Mouse (Mus musculus): ENCODE results near the gene Nell1. TPM values are rescaled to one million over a fixed set of nuclear protein-coding genes. Genes with fewer than 3 reads are reported as not detected.

The Nell1 gene
- polyA plus RNA-seq, 1 experiment from 2014 or later = 21.2 TPM

DNA sequence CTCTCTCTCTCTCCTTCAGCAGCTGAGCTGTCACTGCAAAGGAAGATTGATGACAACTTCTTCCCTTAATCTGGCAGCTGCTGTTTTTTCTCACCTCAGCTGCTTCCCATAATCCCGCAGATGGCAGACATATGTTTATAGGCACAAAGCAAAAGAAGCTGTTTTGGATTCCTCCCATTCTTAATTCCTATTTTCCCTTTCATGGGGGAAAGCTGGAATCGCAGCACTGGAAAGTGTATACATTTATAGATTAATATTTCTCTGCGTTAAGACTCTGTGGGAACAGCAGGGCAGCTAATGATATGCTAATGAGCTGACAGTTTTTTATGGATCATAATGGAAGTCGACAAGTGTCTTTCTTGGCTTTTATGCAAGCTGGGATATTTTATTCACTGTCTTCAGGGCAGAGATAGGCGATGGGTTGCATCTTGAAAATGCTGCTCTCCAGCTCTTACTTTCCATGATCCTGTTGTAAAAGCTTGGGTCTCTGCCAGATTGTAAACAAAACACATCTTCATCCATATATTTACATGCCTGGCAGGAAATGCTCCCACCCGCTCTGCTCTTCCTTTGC, 236.1 kb downstream of the Nell1 start:
- peak; percentile 50; the same call in 1 of the 2 replicates for ATAC-seq (ENCODE audit: low read depth)
- Histone ChIP-seq H3K4me1 (replicated peaks) (peaks cover 14% of the 10 kb centered on the region), H3K27ac (replicated peaks) (0 out of 2 replicates have a peak overlapping the region, but pooled peaks have one; percentile 38), H3K4me2 (no peak overlapping the region), H3K9ac (no peak overlapping the region), H3K27me3 (0 out of 2 replicates have a peak, but pooled peaks cover 5% of the 10 kb centered on the region), H3K36me3 (no peaks in the 10 kb centered on the region), H3K9me3 (peaks cover 7% of the 10 kb centered on the region; the same call in 1 of the 2 replicates), H3K4me3 (no peak overlapping the region)
- WGBS = 28% methylated on average over 6 of the region's 6 CpGs

DNA sequence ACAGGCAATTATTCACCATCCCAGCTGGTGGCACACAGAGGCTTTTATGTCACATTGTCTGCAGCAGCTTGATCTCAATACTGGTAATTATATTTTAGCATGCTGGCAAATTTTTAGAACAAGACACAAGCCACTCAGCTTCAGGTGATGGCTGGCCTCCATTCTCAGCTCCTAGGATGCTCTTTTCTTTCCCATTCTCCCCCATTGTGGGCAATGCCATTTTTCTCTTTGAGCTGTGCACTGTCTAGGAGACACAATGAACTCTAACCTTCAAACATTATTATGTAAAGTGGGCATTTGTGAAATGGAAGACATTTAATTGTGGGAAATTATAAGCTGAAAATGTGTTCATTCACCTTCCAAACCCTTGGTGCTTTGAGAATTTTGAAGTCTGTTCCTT, 247.2 kb downstream of the Nell1 start:
- Histone ChIP-seq H3K9ac (no peak overlapping the region), H3K27ac (replicated peaks) (no peak overlapping the region), H3K27me3 (no peaks in the 10 kb centered on the region), H3K4me2 (no peak overlapping the region), H3K36me3 (no peaks in the 10 kb centered on the region), H3K4me3 (no peak overlapping the region), H3K9me3 (no peaks in the 10 kb centered on the region), H3K4me1 (replicated peaks) (no peaks in the 10 kb centered on the region)
- no peak for ATAC-seq (ENCODE audit: low read depth)

DNA sequence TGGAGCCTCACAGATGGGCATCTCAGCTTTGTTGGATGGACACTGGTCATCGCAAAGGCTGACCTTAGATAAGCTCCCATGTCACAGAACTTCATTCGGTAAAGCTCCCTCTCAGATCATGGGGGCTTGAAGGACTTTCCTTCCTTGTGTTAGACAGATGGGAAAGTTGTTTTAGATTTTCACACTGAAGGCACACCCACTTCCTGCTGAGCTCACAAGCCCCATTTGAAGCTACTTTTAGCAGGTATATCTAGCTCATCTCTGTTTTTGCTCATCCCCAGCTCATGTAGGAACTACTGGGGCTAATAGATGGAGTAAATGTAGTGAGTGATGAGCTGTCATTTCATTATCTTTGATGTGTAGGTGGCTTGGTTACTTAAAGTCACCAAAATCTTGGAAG, 252.0 kb downstream of the Nell1 start:
- no peak overlapping the region for H3K9ac ChIP-seq
- WGBS = 90% methylated on average over 2 of the region's 2 CpGs
- H3K27ac ChIP-seq (replicated peaks) = no peak overlapping the region
- no peaks in the 10 kb centered on the region for H3K4me1 ChIP-seq (replicated peaks)
- H3K36me3 ChIP-seq = no peaks in the 10 kb centered on the region
- no peaks in the 10 kb centered on the region for H3K9me3 ChIP-seq
- H3K27me3 ChIP-seq = no peaks in the 10 kb centered on the region
- ATAC-seq (ENCODE audit: low read depth) = no peak
- no peak overlapping the region for H3K4me2 ChIP-seq
- no peak overlapping the region for H3K4me3 ChIP-seq

DNA sequence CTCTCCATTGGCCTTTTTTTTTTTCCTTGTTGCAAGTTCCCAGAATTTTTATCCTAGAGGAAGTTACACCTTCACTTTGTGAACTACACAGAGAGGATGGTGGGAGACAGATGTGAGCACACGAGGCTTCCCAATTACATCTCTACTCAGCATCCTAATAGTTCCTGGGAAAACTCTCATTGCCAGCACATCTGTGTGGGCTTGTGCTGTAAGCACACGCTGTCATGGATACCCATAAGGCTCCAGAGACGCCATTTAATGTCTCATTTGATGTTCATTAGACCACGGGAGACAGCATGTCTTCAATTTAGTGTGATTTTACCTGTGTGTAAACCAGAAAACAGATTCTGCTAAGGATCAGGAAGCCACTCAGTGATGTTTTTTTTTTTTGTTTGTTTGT, 253.6 kb downstream of the Nell1 start:
- ATAC-seq (ENCODE audit: low read depth) = 0 out of 2 replicates have a peak, but pooled peaks have one; percentile 53
- Histone ChIP-seq H3K4me2 (no peak overlapping the region), H3K9me3 (no peaks in the 10 kb centered on the region), H3K4me1 (replicated peaks) (no peaks in the 10 kb centered on the region), H3K36me3 (no peaks in the 10 kb centered on the region), H3K4me3 (no peak overlapping the region), H3K9ac (no peak overlapping the region), H3K27me3 (no peaks in the 10 kb centered on the region), H3K27ac (replicated peaks) (no peak overlapping the region)
- WGBS = 56% methylated on average over 4 of the region's 4 CpGs

DNA sequence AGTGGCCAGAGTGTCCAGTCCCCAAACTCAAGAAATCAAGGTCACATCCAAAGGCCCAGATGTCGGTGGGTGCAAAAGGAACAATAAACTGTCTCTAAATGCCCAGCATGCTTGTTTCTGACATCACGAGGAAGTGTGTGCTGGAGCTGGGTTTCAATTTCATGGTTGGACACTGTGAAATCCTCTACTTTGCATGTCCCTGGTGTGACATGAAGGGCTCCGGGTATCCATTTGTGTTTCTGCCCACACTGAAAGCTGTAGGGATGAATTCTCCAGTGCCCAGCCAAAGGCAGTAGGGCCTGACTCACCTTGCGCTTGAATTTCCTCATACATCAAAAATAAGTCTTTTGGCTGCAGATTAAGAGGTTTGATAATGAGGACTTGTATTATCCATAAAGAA, 266.5 kb downstream of the Nell1 start:
- Histone ChIP-seq H3K4me2 (no peak overlapping the region), H3K27me3 (no peaks in the 10 kb centered on the region), H3K36me3 (no peaks in the 10 kb centered on the region), H3K4me3 (no peak overlapping the region), H3K9me3 (no peaks in the 10 kb centered on the region), H3K27ac (replicated peaks) (no peak overlapping the region), H3K4me1 (replicated peaks) (no peaks in the 10 kb centered on the region), H3K9ac (no peak overlapping the region)
- WGBS = 73% methylated on average over 4 of the region's 4 CpGs
- ATAC-seq (ENCODE audit: low read depth) = no peak

DNA sequence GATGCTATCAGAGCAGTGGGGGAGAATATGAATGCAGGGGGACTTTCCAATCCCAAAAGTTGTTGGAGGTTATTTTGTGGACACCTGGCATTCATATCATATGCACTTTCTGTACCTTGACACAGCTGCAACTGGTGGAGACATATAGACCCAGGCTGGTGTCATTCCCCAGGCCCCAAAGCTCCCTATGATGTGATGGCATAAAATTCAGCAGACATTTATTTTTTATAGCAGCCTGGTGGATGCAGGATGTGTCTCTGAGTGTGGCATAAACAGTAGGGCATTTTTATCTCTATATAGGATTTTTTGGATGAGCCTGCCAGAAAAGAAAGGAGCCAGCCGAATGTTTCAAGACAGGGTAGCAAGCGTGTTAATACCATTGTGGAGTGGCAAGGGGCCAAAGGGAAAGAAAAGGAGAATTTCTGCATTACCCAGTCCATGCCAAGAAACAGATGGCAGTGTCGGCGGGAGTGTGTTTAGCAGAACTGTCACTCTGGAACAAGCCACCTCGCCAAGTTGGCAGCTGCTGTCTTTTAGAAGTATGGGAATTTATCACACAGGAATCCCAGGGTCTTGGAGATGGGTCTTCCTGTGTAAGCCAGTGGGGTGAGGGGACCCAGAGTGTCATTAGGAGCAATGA, 267.1 kb downstream of the Nell1 start:
- no peaks in the 10 kb centered on the region for H3K27me3 ChIP-seq

DNA sequence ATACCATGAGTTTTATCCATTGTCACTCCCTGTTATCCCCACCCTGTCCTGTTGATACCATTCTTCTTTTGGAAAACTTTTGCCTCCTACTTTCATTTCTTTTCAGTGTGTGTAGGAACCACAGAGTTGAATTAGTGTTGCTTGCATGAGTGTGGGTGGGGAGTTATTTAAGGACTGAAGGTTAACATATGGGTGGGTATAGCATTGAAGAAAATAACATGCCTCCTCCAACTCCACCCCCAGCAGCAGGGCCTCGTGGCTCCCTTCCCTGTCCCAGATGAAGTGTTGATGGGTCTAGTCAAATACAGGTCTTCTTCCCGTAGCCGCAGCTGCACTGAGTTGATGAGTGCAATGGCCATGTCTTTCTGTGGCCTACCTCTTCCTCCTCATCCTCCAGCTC, 278.5 kb downstream of the Nell1 start:
- Histone ChIP-seq H3K4me2 (no peak overlapping the region), H3K9me3 (no peaks in the 10 kb centered on the region), H3K27ac (replicated peaks) (no peak overlapping the region), H3K36me3 (no peaks in the 10 kb centered on the region), H3K9ac (no peak overlapping the region), H3K27me3 (no peaks in the 10 kb centered on the region), H3K4me1 (replicated peaks) (no peaks in the 10 kb centered on the region), H3K4me3 (no peak overlapping the region)
- no peak for ATAC-seq (ENCODE audit: low read depth)
- WGBS = 81% methylated on average over 3 of the region's 3 CpGs

More for the DNA sequence above, 267.1 kb downstream of the Nell1 start:
- no peaks in the 10 kb centered on the region for H3K4me1 ChIP-seq (replicated peaks)
- 58% methylated on average over 5 of the region's 5 CpGs for WGBS
- H3K9ac ChIP-seq = no peak overlapping the region
- no peaks in the 10 kb centered on the region for H3K36me3 ChIP-seq
- no peak for ATAC-seq (ENCODE audit: low read depth)
- no peak overlapping the region for H3K4me2 ChIP-seq
- no peak overlapping the region for H3K27ac ChIP-seq (replicated peaks)
- H3K4me3 ChIP-seq = no peak overlapping the region
- no peaks in the 10 kb centered on the region for H3K9me3 ChIP-seq

DNA sequence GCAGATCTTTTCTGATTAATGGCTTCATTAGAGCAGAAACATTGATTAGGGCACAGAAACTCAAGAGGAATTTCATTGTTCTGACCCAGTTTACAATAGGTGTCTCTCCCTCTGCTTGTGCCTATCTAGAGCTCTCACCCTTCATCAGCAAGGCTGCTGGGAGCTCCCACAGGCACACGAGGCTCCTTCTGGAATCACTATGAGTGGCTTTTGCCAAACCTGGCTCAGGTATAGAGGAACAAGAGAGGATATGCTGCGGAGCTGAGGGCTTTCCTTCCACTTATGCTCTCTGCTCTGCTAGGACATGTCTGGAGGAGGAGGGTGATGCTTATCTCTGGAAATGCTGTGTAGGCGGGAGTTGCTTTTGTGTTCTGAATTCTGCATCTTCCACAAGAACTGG, 285.4 kb downstream of the Nell1 start:
- H3K9ac ChIP-seq = no peak overlapping the region
- 74% methylated on average over 3 of the region's 3 CpGs for WGBS
- ATAC-seq (ENCODE audit: low read depth) = no peak
- no peak overlapping the region for H3K27ac ChIP-seq (replicated peaks)
- H3K27me3 ChIP-seq = no peaks in the 10 kb centered on the region
- no peak overlapping the region for H3K4me2 ChIP-seq
- H3K9me3 ChIP-seq = no peaks in the 10 kb centered on the region
- H3K4me3 ChIP-seq = no peak overlapping the region
- H3K36me3 ChIP-seq = no peaks in the 10 kb centered on the region
- no peaks in the 10 kb centered on the region for H3K4me1 ChIP-seq (replicated peaks)

DNA sequence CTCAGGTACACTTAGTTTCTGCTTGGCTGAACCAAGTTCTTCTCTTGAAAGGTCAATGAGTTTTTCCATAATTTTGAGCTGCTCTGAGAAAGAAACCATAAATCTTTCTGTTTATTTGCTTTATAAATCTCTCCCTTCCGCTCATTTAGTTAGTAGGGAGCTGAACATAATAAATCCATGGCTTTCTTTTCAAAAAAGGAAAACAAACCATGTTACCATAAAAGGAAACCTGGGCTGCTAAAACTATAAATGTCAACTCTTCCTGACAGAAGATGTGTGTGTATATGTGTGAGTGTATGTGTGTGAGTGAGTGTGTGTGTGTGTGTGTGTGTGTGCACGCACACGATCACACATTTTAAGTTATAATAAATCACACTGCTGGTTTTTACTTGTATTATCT, 320.8 kb downstream of the Nell1 start:
- H3K9me3 ChIP-seq = no peaks in the 10 kb centered on the region
- ATAC-seq (ENCODE audit: low read depth) = no peak
- H3K4me2 ChIP-seq = no peak overlapping the region
- H3K27ac ChIP-seq (replicated peaks) = no peak overlapping the region
- no peaks in the 10 kb centered on the region for H3K36me3 ChIP-seq
- H3K4me3 ChIP-seq = no peak overlapping the region
- no peak overlapping the region for H3K9ac ChIP-seq
- H3K4me1 ChIP-seq (replicated peaks) = no peaks in the 10 kb centered on the region
- H3K27me3 ChIP-seq = no peaks in the 10 kb centered on the region
- 67% methylated on average over 3 of the region's 3 CpGs for WGBS

DNA sequence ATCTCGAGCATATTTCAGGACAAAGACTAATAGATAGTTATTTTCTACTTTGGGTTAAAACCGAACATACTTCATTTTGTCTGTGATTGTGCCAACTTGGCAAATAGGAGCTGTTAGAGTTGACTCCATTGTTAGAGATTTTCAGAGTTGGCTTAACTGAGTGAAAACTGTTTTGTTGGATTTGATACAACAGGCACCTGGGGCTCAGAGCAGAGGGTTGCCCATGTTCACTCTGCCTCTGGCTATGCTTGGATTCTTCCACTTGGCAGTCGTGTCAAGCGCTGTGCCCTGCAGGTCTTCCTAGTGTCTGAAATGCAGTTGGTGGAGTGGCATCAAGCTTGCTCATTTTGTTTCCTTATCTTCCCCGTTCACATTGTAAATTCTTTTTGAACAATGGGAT, 363.6 kb downstream of the Nell1 start:
- H3K27me3 ChIP-seq = no peaks in the 10 kb centered on the region
- H3K9me3 ChIP-seq = no peaks in the 10 kb centered on the region
- no peaks in the 10 kb centered on the region for H3K36me3 ChIP-seq
- H3K4me2 ChIP-seq = no peak overlapping the region
- H3K4me3 ChIP-seq = no peak overlapping the region
- no peak for ATAC-seq (ENCODE audit: low read depth)
- WGBS = 83% methylated on average over 5 of the region's 5 CpGs
- H3K27ac ChIP-seq (replicated peaks) = no peak overlapping the region
- H3K4me1 ChIP-seq (replicated peaks) = no peaks in the 10 kb centered on the region
- H3K9ac ChIP-seq = no peak overlapping the region

DNA sequence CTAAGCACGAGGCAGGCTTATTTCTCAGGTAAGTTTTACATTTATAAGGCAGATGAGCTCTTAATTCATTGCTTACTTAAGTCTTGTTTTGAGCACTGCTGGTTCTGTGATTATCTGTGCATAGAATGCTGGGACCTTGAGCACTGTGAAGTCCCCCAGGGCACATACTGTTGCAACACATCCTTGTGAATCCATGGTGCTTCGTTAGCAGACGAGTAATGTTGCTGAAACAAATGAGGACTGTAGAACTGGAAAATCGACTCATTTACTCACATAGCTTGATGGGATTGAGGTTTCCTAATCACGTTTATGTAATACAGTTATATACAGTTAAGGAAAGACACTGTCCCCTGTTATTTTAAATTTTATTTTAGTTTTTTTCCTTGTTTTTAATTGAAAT, 364.1 kb downstream of the Nell1 start:
- H3K9ac ChIP-seq = no peak overlapping the region
- no peak for ATAC-seq (ENCODE audit: low read depth)
- 73% methylated on average over 5 of the region's 5 CpGs for WGBS
- no peaks in the 10 kb centered on the region for H3K9me3 ChIP-seq
- no peak overlapping the region for H3K4me3 ChIP-seq
- H3K4me2 ChIP-seq = no peak overlapping the region
- H3K4me1 ChIP-seq (replicated peaks) = no peaks in the 10 kb centered on the region
- no peak overlapping the region for H3K27ac ChIP-seq (replicated peaks)
- H3K27me3 ChIP-seq = no peaks in the 10 kb centered on the region
- no peaks in the 10 kb centered on the region for H3K36me3 ChIP-seq

DNA sequence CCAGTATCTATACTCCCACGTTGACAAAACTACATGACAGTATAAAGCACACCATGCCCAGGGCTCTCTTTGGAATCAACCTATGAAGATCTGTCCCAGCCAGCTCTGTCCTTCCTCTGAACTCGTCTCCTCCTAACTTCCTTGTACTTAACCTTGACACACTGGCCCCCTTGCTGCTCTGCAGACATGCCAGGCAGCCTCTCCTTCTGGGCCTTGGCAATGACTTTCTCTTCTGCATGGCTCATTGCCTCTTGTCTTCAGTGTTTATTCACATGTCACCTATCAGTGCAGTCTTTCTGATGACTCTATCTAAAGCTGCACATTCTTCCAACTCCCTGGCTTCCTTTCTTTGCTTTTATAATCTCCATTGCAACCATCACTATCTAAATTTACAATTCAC, 376.9 kb downstream of the Nell1 start:
- Histone ChIP-seq H3K9me3 (no peaks in the 10 kb centered on the region), H3K4me1 (replicated peaks) (no peaks in the 10 kb centered on the region), H3K4me2 (no peak overlapping the region), H3K27ac (replicated peaks) (no peak overlapping the region), H3K36me3 (no peaks in the 10 kb centered on the region), H3K4me3 (no peak overlapping the region), H3K9ac (no peak overlapping the region), H3K27me3 (no peaks in the 10 kb centered on the region)
- WGBS = 54% methylated on average over 2 of the region's 2 CpGs
- ATAC-seq (ENCODE audit: low read depth) = no peak

DNA sequence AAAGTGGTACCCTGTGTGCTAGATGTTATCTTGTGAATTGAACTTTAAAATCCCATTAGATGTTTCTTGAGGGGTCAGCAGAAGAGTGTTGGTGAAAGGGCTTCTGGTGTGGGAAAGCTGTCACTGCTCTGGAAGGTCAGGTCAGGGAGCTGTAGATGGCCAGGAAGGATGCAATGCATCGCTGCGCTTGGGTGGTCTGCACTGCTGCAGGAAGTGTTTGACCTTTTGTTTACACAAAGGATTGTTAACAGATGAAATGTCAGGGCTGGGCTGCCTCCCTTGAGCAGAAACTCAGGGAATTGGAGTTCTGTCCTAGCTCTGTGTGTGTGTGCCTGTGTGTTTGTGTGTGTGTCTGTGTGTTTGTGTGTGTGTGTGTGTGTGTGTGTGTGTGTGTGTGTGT, 382.5 kb downstream of the Nell1 start:
- Histone ChIP-seq H3K4me1 (replicated peaks) (peaks cover 10% of the 10 kb centered on the region), H3K4me3 (no peak overlapping the region), H3K4me2 (no peak overlapping the region), H3K9ac (no peak overlapping the region), H3K9me3 (no peaks in the 10 kb centered on the region), H3K27ac (replicated peaks) (no peak overlapping the region), H3K27me3 (no peaks in the 10 kb centered on the region), H3K36me3 (no peaks in the 10 kb centered on the region)
- ATAC-seq (ENCODE audit: low read depth) = no peak
- 50% methylated on average over 2 of the region's 2 CpGs for WGBS

Data from neural tube, embryonic 13.5 days (tissue).